In the genomic region with DNA sequence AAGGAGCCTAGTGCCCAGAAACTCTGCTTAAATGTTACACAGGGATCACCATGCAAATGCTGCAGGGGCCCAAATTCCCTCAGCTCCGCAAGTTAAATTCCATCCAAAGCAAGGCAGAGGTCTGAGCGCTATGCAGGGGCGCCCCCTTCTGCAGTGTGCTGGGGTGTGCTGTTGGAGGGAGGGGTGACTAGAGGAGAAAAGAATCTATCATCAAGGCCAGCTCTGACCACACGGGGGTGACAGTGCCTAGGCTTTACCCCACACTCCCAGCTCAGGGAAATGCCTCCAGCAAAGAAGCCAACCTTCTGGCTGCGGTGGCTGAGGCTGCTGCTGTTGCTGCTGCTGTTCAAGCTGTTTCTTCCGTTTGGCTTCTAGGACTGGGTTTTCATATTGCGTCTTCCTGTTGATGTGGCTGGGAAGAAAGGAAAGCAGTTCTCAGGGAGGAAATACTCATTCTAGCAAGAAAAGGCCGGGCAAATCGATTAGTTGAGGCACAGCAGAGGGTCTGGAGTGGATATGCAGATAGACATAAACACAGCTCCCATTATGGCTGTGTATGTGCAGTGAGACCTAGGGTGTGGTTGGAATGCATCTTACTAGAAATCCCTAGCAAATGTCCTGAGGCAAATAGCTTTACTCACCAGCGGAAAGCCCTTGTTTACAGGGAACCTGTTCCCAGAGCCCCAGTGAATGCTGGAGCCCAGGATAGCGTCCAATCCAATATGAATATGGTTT, we compare ENCODE assay signal across 8 mouse cellular contexts.
DNase-seq lines count a peak whose midpoint lies in the region; ATAC-seq and TF ChIP-seq lines count a peak whose summit lies in the region.

No protein-coding gene starts in this region.

- peak; percentile 96 for DNase-seq in adipocyte (ENCODE audit: low spot score)
- peak; percentile 62 to 84 for DNase-seq in cerebellum, postnatal 4 days (ENCODE audit: low spot score in 2 of 2)
- peak; percentile 82 for DNase-seq in gastrocnemius, adult 2 months
- peak; percentile 85 to 86 for DNase-seq in layer of hippocampus, postnatal 36 days
- peak; percentile 92 for DNase-seq in lung, postnatal 10 days
- DNase-seq in right cerebral cortex, adult 18-20 months: peak; percentile 90
- peak; percentile 72 to 81 for DNase-seq in urinary bladder, postnatal 4 days (ENCODE audit: low spot score in 2 of 2)

- peak; percentile 78 for TF ChIP-seq CTCF in gastrocnemius, adult 2 months (IDR thresholded peaks at IDR 0.05)

- peak; percentile 95 for ATAC-seq in hindbrain, embryonic 15.5 days (ENCODE audit: low FRiP score, low read depth)

- H3K9me3 ChIP-seq in hindbrain, embryonic 15.5 days: no peaks in the 10 kb centered on the region

- no peak overlapping the region for H3K4me2 ChIP-seq in hindbrain, embryonic 15.5 days

- no peaks in the 10 kb centered on the region for H3K27me3 ChIP-seq in hindbrain, embryonic 15.5 days

- peak overlapping the region; percentile 23 for H3K4me3 ChIP-seq in gastrocnemius, adult 2 months
- no peak overlapping the region for H3K4me3 ChIP-seq in hindbrain, embryonic 15.5 days

- no peak overlapping the region for H3K9ac ChIP-seq in hindbrain, embryonic 15.5 days

- peak overlapping the region; percentile 57 for H3K27ac ChIP-seq in gastrocnemius, adult 2 months
- H3K27ac ChIP-seq in hindbrain, embryonic 15.5 days (replicated peaks): peak overlapping the region; percentile 76

- 23% methylated on average over 11 of the region's 11 CpGs for WGBS in hindbrain, embryonic 15.5 days

- H3K4me1 ChIP-seq in hindbrain, embryonic 15.5 days (replicated peaks): peaks cover 11% of the 10 kb centered on the region

- H3K36me3 ChIP-seq in hindbrain, embryonic 15.5 days: peaks cover 21% of the 10 kb centered on the region

- intact Hi-C loops in gastrocnemius, adult 2 months (cut with DNase I): loop anchor here (2.0 to 10.0 kb wide), 3 partner anchors 227 to 973 kb away; no protein-coding TSS in a partner anchor
